Comparison of ENCODE assay signal across 8 mouse cellular contexts in the genomic region with DNA sequence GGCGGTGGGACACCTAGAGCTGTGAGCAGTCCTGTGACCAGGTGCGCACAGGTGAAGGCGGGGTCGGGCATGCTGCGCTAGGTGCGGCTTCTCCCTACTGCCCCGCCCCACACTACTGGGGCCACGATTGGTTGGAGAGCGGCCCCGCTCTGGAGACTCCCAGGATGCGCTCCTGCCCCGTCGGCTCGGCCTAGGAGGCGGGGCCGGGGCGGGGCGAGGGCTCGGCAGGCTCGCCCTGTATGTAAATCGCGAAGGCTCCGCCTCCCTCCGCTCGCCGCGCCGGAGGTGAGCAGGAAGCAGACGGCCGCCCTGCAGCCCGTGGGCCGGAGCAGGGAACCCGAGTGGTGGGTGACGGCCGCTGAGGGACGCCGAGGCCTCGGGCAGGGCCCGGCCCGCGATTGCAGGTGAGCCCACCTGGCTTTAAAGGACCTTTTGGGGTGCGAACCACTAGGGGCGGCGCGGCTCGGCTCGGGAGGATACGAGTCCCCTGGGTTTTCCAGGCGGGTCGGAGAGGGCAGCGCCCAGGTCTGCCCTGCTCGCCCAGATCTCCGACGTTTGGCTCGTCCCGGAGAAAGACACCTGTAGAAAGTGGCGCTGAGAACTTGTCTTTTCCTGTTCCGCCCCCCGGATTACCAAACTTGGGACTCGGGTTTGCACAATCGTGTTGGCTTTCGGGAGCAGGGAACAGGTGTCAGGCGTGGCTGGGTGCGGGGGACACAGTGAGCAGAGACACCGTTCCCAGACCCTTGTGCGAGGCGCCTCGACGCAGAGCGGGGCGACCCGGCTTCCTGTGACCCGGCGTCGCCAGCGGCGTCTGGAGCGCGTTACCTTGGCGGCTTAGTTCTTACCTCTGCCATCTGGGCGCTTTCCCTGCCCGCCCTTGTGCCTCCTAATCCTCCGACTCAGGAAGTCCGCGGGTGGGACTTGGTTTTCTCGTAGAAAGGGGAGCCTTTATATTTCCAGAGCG. TPM values are rescaled to one million over a fixed set of nuclear protein-coding genes. Genes with fewer than 3 reads are reported as not detected.
DNase-seq lines count a peak whose midpoint lies in the region; ATAC-seq and TF ChIP-seq lines count a peak whose summit lies in the region.

A gene (plus strand): TSS at position 276 of the 967 bp plus-strand sequence.

- H3K9ac ChIP-seq in heart, embryonic 16.5 days (ENCODE audit: low read length): peak within 1 kb of the TSS; percentile 88

- peak; percentile 85 for DNase-seq in brain, embryonic 14.5 days (ENCODE audit: low read depth)
- DNase-seq in kidney, postnatal 25 days: peak; percentile 96 to 98
- DNase-seq in lung, postnatal 14 days: peak; percentile 91
- DNase-seq in ovary, postnatal 36 days (ENCODE audit: low spot score): peak; percentile 90
- peak; percentile 92 for DNase-seq in thymus, postnatal 14 days

- H3K27ac ChIP-seq in heart, embryonic 16.5 days (ENCODE audit: low read length): no peak within 1 kb of the TSS; the same call in 1 of the 2 replicates

- no peak for TF ChIP-seq CTCF in E14TG2a.4 (conservative IDR thresholded peaks at IDR 0.05; ENCODE audit: low read length)
- 0 out of 2 replicates have a peak, but pooled peaks have one; percentile 8 for TF ChIP-seq CTCF in brain, embryonic 14.5 days (IDR thresholded peaks at IDR 0.05; ENCODE audit: borderline replicate concordance, extremely low read depth, insufficient read depth, insufficient read length)

- no peaks in the 10 kb centered on the region for H3K9me3 ChIP-seq in E14TG2a.4 (ENCODE audit: low read length)
- H3K9me3 ChIP-seq in erythroblast, embryonic 14.5 days (ENCODE audit: control insufficient read depth, low read length): no peaks in the 10 kb centered on the region
- no peaks in the 10 kb centered on the region for H3K9me3 ChIP-seq in heart, embryonic 16.5 days (replicated peaks; ENCODE audit: control insufficient read depth, low read length)

- H3K27me3 ChIP-seq in E14TG2a.4 (ENCODE audit: insufficient read depth, low read length): no peaks in the 10 kb centered on the region
- H3K27me3 ChIP-seq in erythroblast, embryonic 14.5 days (ENCODE audit: control insufficient read depth): no peaks in the 10 kb centered on the region
- H3K27me3 ChIP-seq in heart, embryonic 16.5 days (ENCODE audit: control insufficient read depth, insufficient read depth, low read length): no peaks in the 10 kb centered on the region

- peak within 1 kb of the TSS; percentile 93 for H3K4me3 ChIP-seq in E14TG2a.4 (replicated peaks; ENCODE audit: low read length)
- H3K4me3 ChIP-seq in erythroblast, embryonic 14.5 days (replicated peaks): peak within 1 kb of the TSS; percentile 71
- H3K4me3 ChIP-seq in heart, embryonic 16.5 days (ENCODE audit: low read length): peak within 1 kb of the TSS; percentile 86

- under 1% methylated on average over 87 of the region's 87 CpGs for WGBS in heart, embryonic 16.5 days

- peak; percentile 31; the same call in 1 of the 2 replicates for TF ChIP-seq POLR2A in brain, embryonic 14.5 days (IDR thresholded peaks at IDR 0.05; ENCODE audit: borderline replicate concordance, extremely low read depth, insufficient read depth, insufficient read length, poor library complexity, severe bottlenecking)

- H3K36me3 ChIP-seq in E14TG2a.4 (ENCODE audit: insufficient read depth, low read length): peaks cover 50% of the 10 kb centered on the region
- H3K36me3 ChIP-seq in erythroblast, embryonic 14.5 days (ENCODE audit: control insufficient read depth): peaks cover 38% of the 10 kb centered on the region
- peaks cover 15% of the 10 kb centered on the region for H3K36me3 ChIP-seq in heart, embryonic 16.5 days (ENCODE audit: control insufficient read depth, insufficient read depth)

- ATAC-seq in heart, embryonic 16.5 days (replicated peaks; ENCODE audit: extremely low read depth, insufficient read depth, low FRiP score): peak; percentile 95

- peak within 1 kb of the TSS; percentile 81 for H3K4me2 ChIP-seq in heart, embryonic 16.5 days (ENCODE audit: low read depth, low read length)

- peaks cover 77% of the 10 kb centered on the region for H3K4me1 ChIP-seq in E14TG2a.4 (replicated peaks; ENCODE audit: low read depth, low read length)
- peaks cover 54% of the 10 kb centered on the region for H3K4me1 ChIP-seq in erythroblast, embryonic 14.5 days (ENCODE audit: control insufficient read depth)
- H3K4me1 ChIP-seq in heart, embryonic 16.5 days (ENCODE audit: control insufficient read depth, insufficient read depth, low read length): peaks cover 15% of the 10 kb centered on the region

RNA-seq across cellular contexts. Expression of the gene that starts here (rescaled TPM):
- polyA plus RNA-seq in brain, embryonic 14.5 days (2012; rRNA removed): 1.5 and 2.5 TPM in 2 replicates
- polyA plus RNA-seq in erythroblast, embryonic 14.5 days (2012): 2.1 and 2.3 TPM in 2 replicates
- 17.7 and 18.2 TPM in 2 replicates for polyA plus RNA-seq in heart, embryonic 16.5 days (2015; fragmentation: Nextera tagmentation; extraction: Ambion mirVana)
